Mouse (Mus musculus) ES-Bruce4 (cell line): ENCODE data around the gene Grin3b.

Experiments used
- CTCF ChIP-seq: IDR thresholded peaks from one replicate; pipeline ENCODE4 v1.8.1; 2011; ENCODE audit warnings: low read depth, low read length
- EP300 ChIP-seq: IDR thresholded peaks from 2 replicates; pipeline ENCODE4 v1.6.1; 2011; ENCODE audit warnings: low read depth, low read length; ENCODE audit not compliant: insufficient read depth
- POLR2A ChIP-seq: IDR thresholded peaks from one replicate; pipeline ENCODE4 v1.8.1; 2011; ENCODE audit warnings: low read length; ENCODE audit not compliant: insufficient read depth

DNA sequence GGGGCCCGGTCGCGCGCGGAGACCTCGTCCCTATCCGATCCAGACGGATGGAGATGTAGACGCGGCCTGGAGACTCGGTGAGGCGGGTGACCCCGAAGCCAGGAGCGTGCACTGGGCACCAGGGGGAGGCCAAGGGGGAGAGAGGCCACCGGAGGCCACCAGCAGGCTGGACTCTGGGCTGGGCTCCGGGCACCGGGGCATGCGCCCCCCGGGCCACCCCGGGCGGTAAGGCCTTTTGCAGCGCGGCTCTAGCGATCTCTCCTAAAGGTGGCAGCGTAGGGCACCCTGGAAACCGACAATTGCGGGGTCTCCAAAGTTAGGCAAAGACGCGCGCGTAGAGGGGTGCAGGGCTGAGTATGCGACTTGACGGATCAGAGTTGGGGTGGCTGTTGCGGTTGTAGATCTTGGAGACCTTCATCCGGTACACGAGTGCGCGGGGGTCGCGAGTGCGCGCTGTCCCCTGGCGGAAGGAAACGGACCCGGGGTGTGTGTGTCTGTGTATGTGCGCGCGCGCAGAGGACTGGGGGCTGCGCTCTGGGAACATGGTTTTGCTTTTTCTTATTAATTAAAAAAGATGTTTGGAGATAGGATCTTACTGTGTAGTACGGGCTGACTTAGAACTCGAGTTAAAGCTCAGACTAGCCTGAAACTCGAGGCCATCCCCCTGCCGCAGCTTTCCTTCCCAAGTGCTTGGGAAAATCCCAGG, 43.0 kb upstream of the Grin3b start:
- TF ChIP-seq POLR2A (no peak), CTCF (no peak), EP300 (no peak)
